12 mouse cellular contexts compared by ENCODE assay signal in genomic region chr14:25534396-25534769, GRCm38 (mm10).
DNase-seq lines count a peak whose midpoint lies in the region; ATAC-seq and TF ChIP-seq lines count a peak whose summit lies in the region.
"Had no signal": no experiment of that assay in that cellular context is flagged by ENCODE, and none has a peak within 500 bp of the region (broad histone marks: within the 10 kb centered on the region; RNA-seq: fewer than 3 reads in every experiment).

No protein-coding gene starts in this region.

- peaks cover 3% of the 10 kb centered on the region for H3K36me3 ChIP-seq in heart, adult 2 months (ENCODE audit: control insufficient read depth, insufficient read depth, low read length)
- peaks cover 26% of the 10 kb centered on the region for H3K36me3 ChIP-seq in lung, embryonic 14.5 days (ENCODE audit: insufficient read depth)
- peaks cover 72% of the 10 kb centered on the region for H3K36me3 ChIP-seq in limb, embryonic 14.5 days (ENCODE audit: control insufficient read depth, insufficient read depth, low read length)
- H3K36me3 ChIP-seq in myocyte (ENCODE audit: control insufficient read depth, insufficient read depth) = peaks cover 10% of the 10 kb centered on the region

- peaks cover 4% of the 10 kb centered on the region for H3K79me2 ChIP-seq in heart, adult 2 months (replicated peaks; ENCODE audit: control insufficient read depth, insufficient read depth, low read length)
- peaks cover 46% of the 10 kb centered on the region for H3K79me2 ChIP-seq in myocyte (ENCODE audit: control insufficient read depth, insufficient read depth)

- H3K9me3 ChIP-seq in lung, embryonic 14.5 days (ENCODE audit: low read depth, low read length) = no peaks in the 10 kb centered on the region
- no peaks in the 10 kb centered on the region for H3K9me3 ChIP-seq in limb, embryonic 14.5 days (ENCODE audit: control insufficient read depth, low read length)
- H3K9me3 ChIP-seq: midbrain, embryonic 12.5 days had no signal

- H3K4me3 ChIP-seq in heart, adult 2 months = no peak overlapping the region
- H3K4me3 ChIP-seq in lung, embryonic 14.5 days (ENCODE audit: low read depth, low read length) = no peak overlapping the region
- H3K4me3 ChIP-seq in limb, embryonic 14.5 days (replicated peaks; ENCODE audit: low read length) = no peak overlapping the region
- no peak overlapping the region for H3K4me3 ChIP-seq in myocyte
- H3K4me3 ChIP-seq: left cerebral cortex, adult 2 months; midbrain, embryonic 12.5 days had no signal

- H3ac ChIP-seq in myocyte (ENCODE audit: control insufficient read depth, insufficient read length) = no peak overlapping the region

- TF ChIP-seq EP300 in heart, adult 2 months (IDR thresholded peaks at IDR 0.05; ENCODE audit: insufficient read depth, low read depth, low read length) = 0 out of 2 replicates have a peak, but pooled peaks have one; percentile 7

- no peaks in the 10 kb centered on the region for H3K27me3 ChIP-seq in heart, adult 2 months (ENCODE audit: control insufficient read depth, insufficient read depth, low read length)
- H3K27me3 ChIP-seq in lung, embryonic 14.5 days (ENCODE audit: insufficient read depth, low read length) = no peaks in the 10 kb centered on the region
- H3K27me3 ChIP-seq in limb, embryonic 14.5 days (ENCODE audit: control insufficient read depth, insufficient read depth, low read length) = no peaks in the 10 kb centered on the region
- no peaks in the 10 kb centered on the region for H3K27me3 ChIP-seq in myocyte (ENCODE audit: control insufficient read depth, insufficient read depth, insufficient read length)
- H3K27me3 ChIP-seq: midbrain, embryonic 12.5 days had no signal

- H3K9ac ChIP-seq in heart, adult 2 months (ENCODE audit: low read depth, low read length) = no peak overlapping the region
- no peak overlapping the region; the same call in 1 of the 2 replicates for H3K9ac ChIP-seq in lung, embryonic 14.5 days
- H3K9ac ChIP-seq in limb, embryonic 14.5 days (ENCODE audit: low read depth, low read length, severe bottlenecking) = no peak overlapping the region
- H3K9ac ChIP-seq: forebrain, postnatal 0 days; midbrain, embryonic 12.5 days had no signal

- DNase-seq in heart, adult 2 months = no peak
- no peak for DNase-seq in heart, postnatal 4 days
- DNase-seq in lung, embryonic 14.5 days = no peak
- no peak for DNase-seq in lung, adult 18-20 months
- no peak for DNase-seq in limb, embryonic 14.5 days (ENCODE audit: low spot score)
- DNase-seq in adrenal gland, postnatal 10 days = no peak
- DNase-seq: embryo, embryonic 11 days; forebrain, postnatal 0 days had no signal

- no peak for TF ChIP-seq CTCF in heart, adult 2 months (IDR thresholded peaks at IDR 0.05)
- TF ChIP-seq CTCF in lung, embryonic 14.5 days (IDR thresholded peaks at IDR 0.05; ENCODE audit: low read depth) = no peak

- H3K27ac ChIP-seq in heart, adult 2 months = peak overlapping the region; percentile 62
- H3K27ac ChIP-seq in lung, embryonic 14.5 days (ENCODE audit: low read depth) = peak overlapping the region; percentile 72; the same call in 1 of the 2 replicates
- H3K27ac ChIP-seq in limb, embryonic 14.5 days (replicated peaks; ENCODE audit: low read depth, low read length) = 0 out of 2 replicates have a peak overlapping the region, but pooled peaks have one; percentile 26
- H3K27ac ChIP-seq: left cerebral cortex, adult 2 months had no signal

- intact Hi-C loops in heart, adult 2 months (cut with DNase I) = no loop called here

- no peak overlapping the region for H3K4me2 ChIP-seq in lung, embryonic 14.5 days
- H3K4me2 ChIP-seq in limb, embryonic 14.5 days (replicated peaks; ENCODE audit: low read depth, low read length, severe bottlenecking) = no peak overlapping the region
- peak overlapping the region; percentile 58 for H3K4me2 ChIP-seq in myocyte (ENCODE audit: low read depth)
- H3K4me2 ChIP-seq: midbrain, embryonic 12.5 days had no signal

- no peak for TF ChIP-seq POLR2A in heart, adult 2 months (IDR thresholded peaks at IDR 0.05; ENCODE audit: insufficient read depth, low read depth, low read length)
- TF ChIP-seq POLR2A in limb, embryonic 14.5 days (IDR thresholded peaks at IDR 0.05; ENCODE audit: borderline replicate concordance, extremely low read depth, insufficient read depth, insufficient read length) = no peak
- TF ChIP-seq POLR2A in myocyte (IDR thresholded peaks at IDR 0.05; ENCODE audit: insufficient read length, low read depth) = no peak

- H3K4me1 ChIP-seq in heart, adult 2 months (ENCODE audit: control insufficient read depth, insufficient read depth, low read length) = peaks cover 29% of the 10 kb centered on the region
- peaks cover 32% of the 10 kb centered on the region for H3K4me1 ChIP-seq in lung, embryonic 14.5 days (ENCODE audit: insufficient read depth)
- H3K4me1 ChIP-seq in limb, embryonic 14.5 days (ENCODE audit: control insufficient read depth, insufficient read depth, low read length) = peaks cover 24% of the 10 kb centered on the region

- no peak for ATAC-seq in lung, embryonic 14.5 days (ENCODE audit: insufficient read depth)
- no peak for ATAC-seq in limb, embryonic 14.5 days (ENCODE audit: low FRiP score, low read depth)
- no peak for ATAC-seq in activated CD4-positive, CD25-positive, alpha-beta regulatory T cell, adult 4 months
- ATAC-seq: forebrain, postnatal 0 days had no signal

TF ChIP-seq in myocyte, 11 proteins besides CTCF, POLR2A, EP300 and RAD21:
- TF ChIP-seq MAX (IDR thresholded peaks at IDR 0.05; ENCODE audit: low read depth) = no peak
- TF ChIP-seq TCF12 (IDR thresholded peaks at IDR 0.05; ENCODE audit: insufficient read depth, poor library complexity, severe bottlenecking) = no peak
- no peak for TF ChIP-seq SRF (IDR thresholded peaks at IDR 0.05; ENCODE audit: control insufficient read depth, insufficient read length, low read depth)
- TF ChIP-seq REST (IDR thresholded peaks at IDR 0.05; ENCODE audit: insufficient read depth, insufficient read length) = no peak
- TF ChIP-seq MYOD1 (IDR thresholded peaks at IDR 0.05; ENCODE audit: control insufficient read depth in 1 of 3, insufficient read length in 2 of 3, low read depth in 2 of 3) = no peak
- no peak for TF ChIP-seq POLR2AphosphoS2 (IDR thresholded peaks at IDR 0.05; ENCODE audit: insufficient read length, low read depth)
- no peak for TF ChIP-seq E2F4 (IDR thresholded peaks at IDR 0.05; ENCODE audit: insufficient read depth)
- TF ChIP-seq USF1 (IDR thresholded peaks at IDR 0.05; ENCODE audit: low read depth) = no peak
- no peak for TF ChIP-seq TCF3 (IDR thresholded peaks at IDR 0.05; ENCODE audit: insufficient read length, low read depth)
- TF ChIP-seq MYOG (IDR thresholded peaks at IDR 0.05; ENCODE audit: control insufficient read depth in 1 of 3, insufficient read depth in 1 of 3, insufficient read length in 2 of 3, low read depth in 2 of 3) = no peak
- no peak for TF ChIP-seq CEBPB (IDR thresholded peaks at IDR 0.05; ENCODE audit: insufficient read depth, poor library complexity, severe bottlenecking)
